Mouse (Mus musculus) hindbrain, embryonic 14.5 days (tissue): ENCODE results near the gene Fgfr2. TPM values are rescaled to one million over a fixed set of nuclear protein-coding genes. Genes with fewer than 3 reads are reported as not detected.

Experiments
- ATAC-seq: fragments of 200-750 bp; cut with Nextera tagmentation; 2 replicates; pipeline ENCODE4 v1.8.0; 2017; ENCODE audit warnings: moderate number of reproducible peaks, mild to moderate bottlenecking, moderate TSS enrichment, moderate library complexity; ENCODE audit not compliant: low FRiP score
- DNase-seq: peaks from one replicate; pipeline ENCODE4 v3.0.0-alpha.2; 2015; ENCODE audit warnings: low spot score
- H3K27ac ChIP-seq: fragments of 300-500 bp; sonication (generic); 2 replicates; pipeline ENCODE4 v1.5.1; 2014; ENCODE audit warnings: mild to moderate bottlenecking, moderate library complexity
- H3K27me3 ChIP-seq: fragments of 300-500 bp; sonication (generic); 2 replicates; pipeline ENCODE4 v1.6.1; 2014; ENCODE audit warnings: mild to moderate bottlenecking, low read length, mixed read lengths; ENCODE audit not compliant: control insufficient read depth, insufficient read depth
- H3K36me3 ChIP-seq: fragments of 300-500 bp; sonication (generic); replicated peaks from 2 replicates; pipeline ENCODE4 v1.6.1; 2014; ENCODE audit not compliant: control insufficient read depth, insufficient read depth
- H3K4me1 ChIP-seq: fragments of 300-500 bp; sonication (generic); replicated peaks from 2 replicates; pipeline ENCODE4 v1.6.1; 2014; ENCODE audit warnings: antibody characterized with exemption, low read length, mixed read lengths; ENCODE audit not compliant: control insufficient read depth, insufficient read depth
- H3K4me2 ChIP-seq: fragments of 300-500 bp; sonication (generic); replicated peaks from 2 replicates; pipeline ENCODE4 v1.6.1; 2014; ENCODE audit warnings: mild to moderate bottlenecking, moderate library complexity
- H3K4me3 ChIP-seq: fragments of 300-500 bp; sonication (generic); replicated peaks from 2 replicates; pipeline ENCODE4 v1.5.1; 2014; ENCODE audit warnings: mild to moderate bottlenecking, low read length
- H3K9ac ChIP-seq: fragments of 300-500 bp; sonication (generic); 2 replicates; pipeline ENCODE4 v1.6.1; 2014
- H3K9me3 ChIP-seq: fragments of 300-500 bp; sonication (generic); 2 replicates; pipeline ENCODE4 v1.6.1; 2016; ENCODE audit warnings: low read length; ENCODE audit not compliant: control insufficient read depth
- WGBS: fragments of 180-500 bp; shearing (Covaris S2); extraction: QIAGEN DNeasy Blood & Tissue Kit; methylation state at CpG from one replicate; pipeline ENCODE4 v1.1.7; 2014; 5-methylcytosine and 5-hydroxymethylcytosine counted together
- polyA plus RNA-seq: library from polyadenylated mRNA; unstranded; fragments of >200 nt; fragmentation: Nextera tagmentation; extraction: Ambion mirVana; gene quantifications from 2 replicates; pipeline ENCODE4 v1.2.1, GENCODE M21; 2014

Fgfr2 gene
- polyA plus RNA-seq, 1 experiment from 2014 or later: 43.5 TPM

DNA sequence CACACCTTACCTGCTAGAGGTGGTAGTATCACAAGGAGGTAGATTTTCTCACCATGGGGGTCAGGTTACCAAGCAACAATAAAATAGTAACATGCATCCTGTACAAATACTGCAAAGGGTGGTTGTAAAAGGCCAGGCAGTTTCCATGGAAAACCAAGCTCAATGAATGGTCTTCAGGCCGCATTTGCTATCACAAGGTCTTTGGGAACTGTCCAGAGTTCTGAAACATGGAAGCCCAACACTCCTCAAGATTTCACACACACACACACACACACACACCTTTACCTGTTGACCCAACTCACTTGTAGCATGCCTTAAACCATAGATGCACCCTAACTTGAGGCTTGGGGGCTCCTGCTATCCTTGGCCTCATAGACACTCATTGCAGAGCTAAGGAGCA lies 1878.2 kb downstream of the Fgfr2 start:
- no peaks in the 10 kb centered on the region for H3K27me3 ChIP-seq
- no peak overlapping the region for H3K27ac ChIP-seq
- H3K4me1 ChIP-seq: no peaks in the 10 kb centered on the region
- WGBS: 14% methylated on average over 1 of the region's 1 CpGs
- H3K4me2 ChIP-seq: no peak overlapping the region
- H3K9ac ChIP-seq: no peak overlapping the region
- H3K9me3 ChIP-seq: no peaks in the 10 kb centered on the region
- H3K36me3 ChIP-seq: no peaks in the 10 kb centered on the region
- no peak for ATAC-seq
- H3K4me3 ChIP-seq: no peak overlapping the region
- DNase-seq: no peak

DNA sequence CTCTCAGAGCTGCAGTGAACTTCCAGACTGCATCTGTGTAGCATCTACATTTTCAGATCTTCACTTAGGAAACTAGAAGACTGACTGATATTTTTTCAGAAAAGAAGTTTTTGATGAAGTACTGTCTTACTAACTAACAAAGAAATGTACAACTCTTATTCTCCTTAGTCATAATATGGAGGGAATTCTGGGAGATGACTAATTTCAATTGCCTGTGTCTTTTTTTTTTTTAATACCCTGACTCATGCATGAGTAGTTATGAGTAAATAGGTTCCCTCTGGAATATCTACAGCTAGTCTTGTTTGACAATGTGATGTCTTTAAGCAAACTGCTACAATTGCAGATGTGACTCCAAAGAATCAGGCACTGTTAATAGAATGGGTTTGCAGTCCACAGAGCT lies 1887.1 kb downstream of the Fgfr2 start:
- no peaks in the 10 kb centered on the region for H3K9me3 ChIP-seq
- no peaks in the 10 kb centered on the region for H3K4me1 ChIP-seq
- no peak overlapping the region for H3K4me3 ChIP-seq
- H3K36me3 ChIP-seq: no peaks in the 10 kb centered on the region
- no peaks in the 10 kb centered on the region for H3K27me3 ChIP-seq
- H3K27ac ChIP-seq: no peak overlapping the region
- no peak overlapping the region for H3K4me2 ChIP-seq
- no peak overlapping the region for H3K9ac ChIP-seq
- no peak for ATAC-seq
- DNase-seq: no peak

DNA sequence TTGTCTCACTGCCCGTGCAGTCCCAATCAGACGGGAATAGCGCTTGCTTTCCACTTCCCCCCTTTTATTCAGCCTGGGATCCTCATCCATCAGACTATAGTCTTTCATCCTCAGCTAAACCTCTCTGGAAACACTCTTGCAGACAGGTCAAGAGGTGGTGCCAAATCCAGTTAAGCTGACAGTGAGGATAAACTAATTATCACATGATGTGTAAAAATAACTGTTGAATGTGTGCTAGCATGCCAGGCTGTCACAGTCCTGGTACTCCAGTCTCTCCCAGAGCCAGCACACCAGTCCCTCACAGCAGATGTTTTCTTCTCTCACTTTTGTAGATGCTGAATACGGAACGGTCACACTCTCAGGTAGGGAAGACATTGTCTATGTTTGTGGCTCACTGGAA lies 1900.1 kb downstream of the Fgfr2 start:
- no peaks in the 10 kb centered on the region for H3K36me3 ChIP-seq
- H3K9me3 ChIP-seq: no peaks in the 10 kb centered on the region
- DNase-seq (no peak), ATAC-seq (no peak)
- H3K4me3 ChIP-seq: no peak overlapping the region
- no peaks in the 10 kb centered on the region for H3K27me3 ChIP-seq
- H3K4me2 ChIP-seq: no peak overlapping the region
- no peak overlapping the region for H3K27ac ChIP-seq
- H3K4me1 ChIP-seq: no peaks in the 10 kb centered on the region
- no peak overlapping the region for H3K9ac ChIP-seq
- 85% methylated on average over 5 of the region's 5 CpGs for WGBS

DNA sequence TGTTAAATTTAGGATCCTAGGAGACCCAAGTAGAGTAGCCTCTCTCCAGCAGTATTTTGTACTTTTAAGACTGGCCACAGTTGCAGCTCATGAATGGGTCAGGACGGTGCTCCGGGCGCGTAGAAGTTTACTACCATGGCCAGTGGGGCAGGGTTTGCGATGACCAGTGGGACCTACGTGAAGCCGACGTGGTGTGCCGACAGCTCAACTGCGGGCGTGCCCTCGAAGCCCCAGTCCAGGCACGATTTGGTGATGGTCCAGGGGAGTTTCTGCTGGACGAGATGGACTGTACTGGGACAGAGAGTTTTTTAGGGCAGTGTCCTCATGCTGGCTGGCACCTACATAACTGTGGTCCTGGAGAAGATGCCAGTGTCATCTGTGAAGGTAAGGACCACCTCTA lies 1935.2 kb downstream of the Fgfr2 start:
- no peak for DNase-seq
- no peak for ATAC-seq
- 96% methylated on average over 14 of the region's 14 CpGs for WGBS
- Histone ChIP-seq H3K9me3 (no peaks in the 10 kb centered on the region), H3K4me3 (no peak overlapping the region), H3K27me3 (no peaks in the 10 kb centered on the region), H3K4me1 (no peaks in the 10 kb centered on the region), H3K4me2 (no peak overlapping the region), H3K9ac (no peak overlapping the region), H3K36me3 (no peaks in the 10 kb centered on the region), H3K27ac (no peak overlapping the region)

DNA sequence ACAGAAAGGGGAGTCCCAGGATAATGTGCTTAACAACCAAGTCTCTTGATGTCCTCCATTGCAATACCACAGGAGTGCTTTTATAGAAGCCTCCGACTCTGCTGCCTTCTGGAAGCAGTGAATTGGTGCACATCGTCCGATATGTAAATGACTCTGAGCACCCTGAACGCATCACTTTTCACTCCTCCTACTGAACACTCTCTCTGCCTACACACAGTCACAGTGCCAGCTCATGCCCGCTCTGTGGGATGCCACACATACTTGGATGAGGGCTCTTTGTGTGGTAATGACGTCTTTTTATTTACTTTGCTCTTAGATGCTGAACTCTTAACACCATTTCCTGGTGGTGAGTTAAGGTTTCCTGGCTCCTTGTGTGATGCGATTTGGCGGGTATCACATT lies 1936.1 kb downstream of the Fgfr2 start:
- no peak overlapping the region for H3K4me2 ChIP-seq
- H3K9me3 ChIP-seq: no peaks in the 10 kb centered on the region
- H3K4me3 ChIP-seq: no peak overlapping the region
- no peaks in the 10 kb centered on the region for H3K36me3 ChIP-seq
- no peak overlapping the region for H3K9ac ChIP-seq
- no peak for ATAC-seq
- no peaks in the 10 kb centered on the region for H3K4me1 ChIP-seq
- H3K27me3 ChIP-seq: no peaks in the 10 kb centered on the region
- H3K27ac ChIP-seq: no peak overlapping the region
- DNase-seq: no peak
- WGBS: 82% methylated on average over 8 of the region's 8 CpGs

DNA sequence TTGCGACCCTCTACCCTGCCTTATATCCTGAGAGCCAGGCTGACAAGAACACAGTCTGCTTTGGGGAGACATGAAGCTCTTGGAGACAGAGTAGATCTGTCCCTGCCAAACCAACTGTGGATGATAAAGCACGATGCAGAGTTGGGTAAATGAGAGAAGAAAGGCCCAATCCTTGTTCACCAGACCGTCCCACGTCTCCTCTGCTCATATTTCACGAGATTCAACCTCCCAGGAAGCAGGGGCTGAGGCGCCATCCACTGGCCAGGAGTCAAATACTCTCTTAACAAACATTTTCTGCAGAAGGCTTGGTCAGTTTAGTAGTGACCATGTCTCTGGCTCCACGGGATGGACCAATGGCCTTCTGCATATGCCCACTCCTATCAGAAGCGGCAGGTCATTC lies 1938.8 kb downstream of the Fgfr2 start:
- 72% methylated on average over 8 of the region's 8 CpGs for WGBS
- no peak overlapping the region for H3K4me2 ChIP-seq
- DNase-seq (no peak), ATAC-seq (no peak)
- no peak overlapping the region for H3K27ac ChIP-seq
- no peak overlapping the region for H3K4me3 ChIP-seq
- no peaks in the 10 kb centered on the region for H3K27me3 ChIP-seq
- no peaks in the 10 kb centered on the region for H3K9me3 ChIP-seq
- no peaks in the 10 kb centered on the region for H3K4me1 ChIP-seq
- no peak overlapping the region for H3K9ac ChIP-seq
- no peaks in the 10 kb centered on the region for H3K36me3 ChIP-seq

DNA sequence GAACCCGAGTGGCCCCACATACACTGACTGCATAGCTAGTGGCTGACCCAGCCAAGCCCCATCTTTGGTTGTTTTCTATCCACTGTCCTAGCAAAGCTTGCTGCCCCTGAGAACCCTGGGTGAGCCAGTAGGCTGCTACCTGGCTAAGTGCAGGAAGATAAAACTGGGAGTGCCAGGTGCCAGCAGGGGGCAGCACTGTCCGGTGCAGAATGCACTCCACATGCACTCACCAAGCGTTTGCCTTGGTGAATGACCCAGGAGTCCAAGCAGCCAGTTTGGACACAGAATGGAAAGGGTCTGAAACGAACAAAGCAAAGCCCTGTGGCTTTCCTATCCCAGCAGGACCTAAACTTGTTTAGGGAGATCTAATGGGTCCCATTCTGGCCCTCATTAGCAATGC lies 1940.5 kb downstream of the Fgfr2 start:
- Histone ChIP-seq H3K27ac (no peak overlapping the region), H3K4me2 (no peak overlapping the region), H3K9ac (no peak overlapping the region), H3K27me3 (no peaks in the 10 kb centered on the region), H3K4me3 (no peak overlapping the region), H3K36me3 (no peaks in the 10 kb centered on the region), H3K9me3 (no peaks in the 10 kb centered on the region), H3K4me1 (no peaks in the 10 kb centered on the region)
- ATAC-seq: no peak
- DNase-seq: no peak
- 43% methylated on average over 4 of the region's 4 CpGs for WGBS

DNA sequence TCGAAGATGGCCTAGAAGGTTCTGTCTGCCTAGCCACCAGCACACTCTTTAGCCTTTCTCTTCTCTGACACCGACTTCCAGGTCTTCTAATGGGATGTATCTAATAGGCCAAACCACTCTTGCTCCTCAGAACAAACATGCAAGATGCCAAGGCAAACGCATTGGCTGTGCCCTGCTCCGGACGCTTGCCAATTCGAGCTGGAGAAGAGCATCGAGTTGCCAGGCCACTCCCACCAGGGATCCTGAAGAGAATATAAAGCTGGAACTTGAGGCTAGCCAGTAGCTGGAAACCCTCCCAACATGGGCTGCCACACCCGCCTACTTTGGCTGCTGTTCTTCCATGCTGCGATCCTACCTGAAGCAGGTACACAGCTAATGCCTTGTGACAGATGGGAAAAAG lies 1949.0 kb downstream of the Fgfr2 start, which contains the start of gene 5430419D17Rik:
5430419D17Rik (plus strand) TSS at position 282 of the 400 bp plus-strand sequence.
- H3K4me3 ChIP-seq: no peak within 1 kb of the TSS
- no peaks in the 10 kb centered on the region for H3K4me1 ChIP-seq
- WGBS: 89% methylated on average over 9 of the region's 9 CpGs
- no peaks in the 10 kb centered on the region for H3K27me3 ChIP-seq
- no peak within 1 kb of the TSS for H3K27ac ChIP-seq
- H3K4me2 ChIP-seq: no peak within 1 kb of the TSS
- H3K9me3 ChIP-seq: no peaks in the 10 kb centered on the region
- H3K9ac ChIP-seq: no peak within 1 kb of the TSS
- no peak for ATAC-seq
- H3K36me3 ChIP-seq: no peaks in the 10 kb centered on the region
- no peak for DNase-seq

DNA sequence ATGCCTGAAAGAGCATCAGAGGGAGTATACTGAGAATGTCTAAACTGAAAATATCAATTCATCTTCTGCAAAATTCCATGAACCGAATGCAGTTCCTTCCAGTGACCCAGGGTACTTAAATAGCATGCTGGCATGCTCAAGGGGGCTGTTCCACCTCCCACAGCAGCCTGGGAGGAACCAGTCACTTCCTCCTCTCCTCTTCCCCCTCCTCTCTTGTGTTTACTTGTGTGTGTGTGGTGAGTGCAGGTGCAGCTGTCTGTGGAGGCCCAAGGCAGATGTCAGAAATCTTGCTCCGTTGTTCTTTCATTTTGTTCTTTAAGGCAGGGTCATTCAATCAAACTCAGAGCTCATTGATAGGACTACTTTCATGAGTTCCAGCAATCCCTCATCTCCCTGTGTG lies 1954.1 kb downstream of the Fgfr2 start:
- Histone ChIP-seq H3K9ac (no peak overlapping the region), H3K27me3 (no peaks in the 10 kb centered on the region), H3K4me1 (no peaks in the 10 kb centered on the region), H3K27ac (no peak overlapping the region), H3K36me3 (no peaks in the 10 kb centered on the region), H3K4me3 (no peak overlapping the region), H3K4me2 (no peak overlapping the region), H3K9me3 (no peaks in the 10 kb centered on the region)
- no peak for DNase-seq
- ATAC-seq: no peak
- 62% methylated on average over 2 of the region's 2 CpGs for WGBS

DNA sequence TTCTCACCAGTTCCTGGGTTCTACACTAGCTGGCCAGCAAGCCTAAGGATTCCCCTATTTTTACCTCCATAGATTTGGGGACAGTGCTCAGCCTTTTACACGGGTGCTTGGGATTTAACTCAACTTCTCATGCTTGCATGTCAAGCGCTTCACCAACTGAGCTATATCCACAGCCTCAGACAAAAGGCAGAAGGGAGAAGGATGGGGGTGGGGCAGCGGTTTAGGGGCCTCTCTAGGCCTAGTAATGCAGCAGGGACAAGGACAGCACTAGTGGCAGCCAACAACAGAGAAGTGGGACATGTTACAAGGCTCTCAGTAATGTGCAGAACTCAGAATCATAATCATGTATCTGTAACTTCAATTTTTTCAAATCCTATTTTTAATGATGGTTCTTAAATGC lies 1955.4 kb downstream of the Fgfr2 start:
- Histone ChIP-seq H3K36me3 (no peaks in the 10 kb centered on the region), H3K4me1 (no peaks in the 10 kb centered on the region), H3K9me3 (no peaks in the 10 kb centered on the region), H3K27ac (no peak overlapping the region), H3K27me3 (no peaks in the 10 kb centered on the region), H3K4me3 (no peak overlapping the region), H3K9ac (no peak overlapping the region), H3K4me2 (no peak overlapping the region)
- ATAC-seq (no peak), DNase-seq (no peak)
- 76% methylated on average over 3 of the region's 3 CpGs for WGBS
